Mouse (Mus musculus) olfactory bulb, adult 2 months (tissue): ENCODE data around the gene Ttc16. TPM values are rescaled to one million over a fixed set of nuclear protein-coding genes. Genes with fewer than 3 reads are reported as not detected.

Experiments used
- H3K27ac ChIP-seq: fragments of 200-500 bp; 2 replicates; pipeline ENCODE4 v1.5.1; 2012; ENCODE audit warnings: low read depth, low read length; ENCODE audit not compliant: insufficient read depth
- H3K4me1 ChIP-seq: fragments of 200-500 bp; 2 replicates; pipeline ENCODE4 v1.6.1; 2012; ENCODE audit warnings: low read length; ENCODE audit not compliant: control insufficient read depth, insufficient read depth
- H3K4me3 ChIP-seq: fragments of 200-500 bp; 2 replicates; pipeline ENCODE4 v1.5.1; 2012; ENCODE audit warnings: mild to moderate bottlenecking, low read depth, low read length, moderate library complexity; ENCODE audit not compliant: insufficient read depth
- CTCF ChIP-seq: fragments of 200-500 bp; IDR thresholded peaks from 2 replicates; pipeline ENCODE4 v1.5.1; 2012; ENCODE audit warnings: low read depth, mild to moderate bottlenecking, low read length, moderate library complexity; ENCODE audit not compliant: insufficient read depth
- POLR2A ChIP-seq: fragments of 200-500 bp; IDR thresholded peaks from 2 replicates; pipeline ENCODE4 v1.6.1; 2012; ENCODE audit warnings: mild to moderate bottlenecking, low read depth, low read length, moderate library complexity; ENCODE audit not compliant: insufficient read depth
- WGBS: fragments of 180-500 bp; shearing (Covaris S2); methylation state at CpG from one replicate; pipeline ENCODE4 v1.1.7; 2018; 5-methylcytosine and 5-hydroxymethylcytosine counted together
- polyA plus RNA-seq: library from polyadenylated mRNA; stranded (reverse); fragments of >200 nt; gene quantifications from 2 replicates; pipeline ENCODE4 v1.2.4, GENCODE M21; 2012; ENCODE audit warnings: low replicate concordance; ENCODE audit not compliant: missing spikeins, insufficient read depth, insufficient read length

Gene Ttc16
- polyA plus RNA-seq, 1 experiment: not detected

DNA sequence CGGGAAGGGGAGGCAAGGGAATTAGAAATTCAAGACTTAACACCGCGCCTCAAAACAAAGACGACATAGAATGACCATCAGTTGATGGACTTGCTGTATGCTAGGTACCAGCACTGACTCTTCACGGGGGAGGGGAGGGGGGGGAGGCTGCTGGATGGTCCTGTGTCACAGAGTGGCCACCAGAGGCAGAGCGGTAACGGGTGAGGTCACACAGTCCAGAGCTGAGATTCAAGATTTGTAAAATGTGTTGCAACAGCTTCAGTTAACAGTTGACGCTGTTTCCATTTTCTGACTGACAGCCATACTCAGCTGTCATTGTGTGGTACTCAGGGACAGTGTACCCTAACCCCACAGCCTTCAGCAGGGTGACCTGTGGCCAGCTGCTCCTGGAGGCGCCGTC, 23.3 kb downstream of the Ttc16 start:
- 71% methylated on average over 10 of the region's 10 CpGs for WGBS
- TF ChIP-seq CTCF (no peak), POLR2A (no peak)
- Histone ChIP-seq H3K4me1 (peaks cover 6% of the 10 kb centered on the region; the same call in 1 of the 2 replicates), H3K4me3 (no peak overlapping the region), H3K27ac (no peak overlapping the region)

DNA sequence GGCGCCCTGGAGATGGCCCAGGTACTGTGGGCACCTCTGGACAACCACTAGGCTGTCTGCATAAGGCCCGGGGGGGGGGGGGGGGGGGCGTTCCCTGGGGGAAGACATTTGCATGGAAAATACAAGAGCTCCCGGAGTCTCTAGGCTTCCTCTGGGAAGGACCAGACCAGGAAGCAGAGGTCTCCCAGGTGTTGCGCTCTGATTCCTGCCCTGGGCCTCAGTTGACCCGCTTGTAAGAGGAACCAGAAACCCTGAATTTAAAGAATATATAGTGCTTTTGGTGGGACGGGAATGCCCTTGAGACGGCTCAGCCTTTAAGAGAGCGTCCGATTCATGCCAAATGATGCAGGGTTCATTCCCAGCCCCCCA, 23.8 kb downstream of the Ttc16 start:
- H3K27ac ChIP-seq: no peak overlapping the region
- peaks cover 6% of the 10 kb centered on the region; the same call in 1 of the 2 replicates for H3K4me1 ChIP-seq
- 38% methylated on average over 10 of the region's 10 CpGs for WGBS
- TF ChIP-seq POLR2A: no peak
- TF ChIP-seq CTCF: no peak
- no peak overlapping the region; the same call in 1 of the 2 replicates for H3K4me3 ChIP-seq

DNA sequence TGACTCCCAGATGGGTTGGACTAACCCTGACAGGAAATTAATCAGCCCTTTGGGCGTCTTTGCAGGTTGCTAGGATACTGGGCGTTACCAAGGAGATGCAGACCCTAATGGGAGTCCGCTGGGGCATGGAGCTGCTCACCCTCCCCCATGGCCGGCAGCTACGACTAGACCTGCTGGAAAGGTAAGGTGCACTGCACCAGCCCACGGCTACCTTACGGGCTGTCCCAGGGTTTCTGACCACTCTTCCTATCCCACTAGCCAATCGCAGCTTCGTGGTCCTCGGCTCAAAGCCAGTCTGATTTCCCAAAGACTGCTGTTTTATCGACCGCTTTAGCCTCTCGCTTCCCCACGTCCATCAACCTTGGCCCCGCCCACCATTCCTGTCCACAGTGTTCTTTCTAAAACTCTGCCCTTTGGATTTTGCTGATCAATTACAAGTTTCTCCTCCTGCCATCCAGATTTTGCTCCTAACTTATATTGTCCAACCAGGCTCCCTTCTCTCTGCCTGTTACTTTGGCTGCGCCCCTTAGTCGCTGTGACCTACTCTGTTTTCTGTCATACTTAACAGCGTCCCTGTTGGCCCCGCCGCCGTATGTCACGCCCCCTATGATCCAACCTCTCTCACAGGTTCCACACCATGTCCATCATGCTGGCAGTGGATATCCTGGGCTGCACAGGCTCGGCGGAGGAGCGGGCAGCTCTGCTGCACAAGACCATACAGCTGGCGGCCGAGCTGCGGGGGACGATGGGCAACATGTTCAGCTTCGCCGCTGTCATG, 24.4 kb downstream of the Ttc16 start:
- Histone ChIP-seq H3K27ac (no peak overlapping the region), H3K4me3 (no peak overlapping the region; the same call in 1 of the 2 replicates), H3K4me1 (peaks cover 6% of the 10 kb centered on the region; the same call in 1 of the 2 replicates)
- TF ChIP-seq CTCF (no peak), POLR2A (no peak)
- WGBS: 36% methylated on average over 31 of the region's 31 CpGs

DNA sequence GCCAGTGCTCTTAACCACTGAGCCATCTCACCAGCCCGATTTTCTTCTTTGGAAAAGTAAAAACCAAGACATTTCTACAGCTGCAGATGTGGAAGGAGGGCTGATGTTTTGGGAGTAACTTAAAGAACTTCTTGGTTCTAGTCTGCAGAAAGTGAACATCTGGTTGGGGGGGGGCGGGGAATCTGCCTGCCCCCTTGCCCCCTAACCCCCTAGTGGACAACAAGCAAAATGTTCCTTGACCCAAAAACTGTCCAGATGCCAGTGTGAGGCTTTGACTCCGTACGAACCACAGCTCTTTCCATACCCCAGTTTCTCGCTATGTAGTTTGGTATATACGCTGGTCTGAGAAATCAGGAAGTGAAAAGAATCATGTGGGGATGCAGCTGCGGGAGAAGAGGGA, 25.2 kb downstream of the Ttc16 start:
- H3K27ac ChIP-seq: no peak overlapping the region
- no peak overlapping the region for H3K4me3 ChIP-seq
- peaks cover 6% of the 10 kb centered on the region; the same call in 1 of the 2 replicates for H3K4me1 ChIP-seq
- TF ChIP-seq CTCF (no peak), POLR2A (no peak)
- 71% methylated on average over 7 of the region's 7 CpGs for WGBS

DNA sequence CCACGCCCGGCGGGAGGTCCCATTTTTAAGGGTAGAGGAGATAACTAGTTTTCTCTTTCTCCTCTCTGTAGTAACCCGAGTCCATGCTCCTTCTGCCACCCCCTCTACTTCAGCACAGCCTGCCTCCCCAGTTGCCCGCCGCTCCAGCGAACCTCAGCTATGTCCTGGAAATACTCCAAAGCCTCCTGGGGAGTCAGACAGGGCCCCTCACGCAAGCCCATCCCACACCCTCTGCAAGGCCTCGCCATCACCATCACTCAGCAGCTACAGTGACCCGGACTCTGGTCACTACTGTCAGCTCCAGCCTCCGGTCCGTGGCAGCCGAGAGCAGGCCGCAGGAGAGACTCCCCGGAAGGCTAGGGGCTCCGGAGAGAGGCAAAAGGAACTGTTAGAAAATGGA, 26.4 kb downstream of the Ttc16 start:
- Histone ChIP-seq H3K27ac (no peak overlapping the region), H3K4me1 (peaks cover 6% of the 10 kb centered on the region; the same call in 1 of the 2 replicates), H3K4me3 (no peak overlapping the region)
- 87% methylated on average over 16 of the region's 16 CpGs for WGBS
- no peak for TF ChIP-seq CTCF
- TF ChIP-seq POLR2A: no peak

DNA sequence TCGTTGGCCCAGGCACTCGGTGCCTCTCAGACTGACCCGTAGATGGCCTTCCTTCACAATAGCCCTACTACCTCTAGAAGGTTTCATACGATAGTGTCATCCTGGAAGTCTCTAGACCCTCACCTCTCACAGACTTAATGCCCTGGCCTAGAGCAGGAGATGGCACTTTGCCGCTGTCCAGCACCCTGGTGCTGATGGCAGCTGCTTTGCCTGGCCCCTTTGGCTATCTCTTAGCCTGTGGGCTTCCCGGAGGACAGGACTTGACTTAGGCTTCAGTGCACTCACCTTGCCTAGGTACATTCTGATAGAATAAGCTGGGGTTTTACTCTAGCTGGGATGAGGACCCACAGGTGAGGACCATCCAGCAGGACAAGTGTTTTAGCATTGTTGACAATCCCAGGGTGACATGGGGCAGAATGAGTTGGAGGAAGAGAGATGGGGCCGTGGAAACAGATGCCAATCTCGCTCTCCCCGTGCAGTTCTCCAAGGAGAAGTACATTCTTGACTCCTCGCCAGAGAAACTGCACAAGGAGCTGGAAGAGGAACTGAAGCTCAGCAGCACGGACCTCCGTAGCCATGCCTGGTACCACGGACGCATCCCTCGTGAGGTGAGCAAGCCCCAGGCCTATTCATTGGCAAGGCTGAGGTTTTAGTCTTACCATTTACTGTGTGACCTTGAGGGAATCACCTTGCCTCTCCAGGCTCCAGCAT, 31.0 kb downstream of the Ttc16 start:
- 78% methylated on average over 15 of the region's 15 CpGs for WGBS
- Histone ChIP-seq H3K4me1 (peaks cover 14% of the 10 kb centered on the region), H3K4me3 (no peak overlapping the region), H3K27ac (no peak overlapping the region)
- no peak for TF ChIP-seq POLR2A
- no peak for TF ChIP-seq CTCF

DNA sequence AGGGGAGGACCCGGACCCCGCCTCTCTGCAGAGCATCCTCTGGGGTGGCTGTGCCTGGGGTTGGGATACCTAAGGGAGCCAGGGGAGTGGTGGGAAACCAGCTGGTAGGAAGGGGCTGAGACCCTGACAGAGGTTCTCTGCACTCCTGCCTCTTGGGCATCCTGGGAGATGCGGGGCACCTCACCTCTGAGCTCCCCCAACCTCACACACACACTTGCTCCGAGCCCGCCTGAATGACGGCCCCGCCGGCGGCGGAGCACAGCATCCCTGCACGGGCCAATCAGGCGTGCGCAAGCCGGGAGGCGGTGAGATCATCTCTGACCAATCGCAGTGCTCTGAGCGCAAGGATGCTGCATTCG, 33.3 kb downstream of the Ttc16 start:
- 13% methylated on average over 18 of the region's 18 CpGs for WGBS
- H3K4me1 ChIP-seq: peaks cover 14% of the 10 kb centered on the region
- H3K27ac ChIP-seq: no peak overlapping the region
- H3K4me3 ChIP-seq: peak overlapping the region; percentile 68
- TF ChIP-seq CTCF: no peak
- TF ChIP-seq POLR2A: peak; percentile 63; the same call in 1 of the 2 replicates

DNA sequence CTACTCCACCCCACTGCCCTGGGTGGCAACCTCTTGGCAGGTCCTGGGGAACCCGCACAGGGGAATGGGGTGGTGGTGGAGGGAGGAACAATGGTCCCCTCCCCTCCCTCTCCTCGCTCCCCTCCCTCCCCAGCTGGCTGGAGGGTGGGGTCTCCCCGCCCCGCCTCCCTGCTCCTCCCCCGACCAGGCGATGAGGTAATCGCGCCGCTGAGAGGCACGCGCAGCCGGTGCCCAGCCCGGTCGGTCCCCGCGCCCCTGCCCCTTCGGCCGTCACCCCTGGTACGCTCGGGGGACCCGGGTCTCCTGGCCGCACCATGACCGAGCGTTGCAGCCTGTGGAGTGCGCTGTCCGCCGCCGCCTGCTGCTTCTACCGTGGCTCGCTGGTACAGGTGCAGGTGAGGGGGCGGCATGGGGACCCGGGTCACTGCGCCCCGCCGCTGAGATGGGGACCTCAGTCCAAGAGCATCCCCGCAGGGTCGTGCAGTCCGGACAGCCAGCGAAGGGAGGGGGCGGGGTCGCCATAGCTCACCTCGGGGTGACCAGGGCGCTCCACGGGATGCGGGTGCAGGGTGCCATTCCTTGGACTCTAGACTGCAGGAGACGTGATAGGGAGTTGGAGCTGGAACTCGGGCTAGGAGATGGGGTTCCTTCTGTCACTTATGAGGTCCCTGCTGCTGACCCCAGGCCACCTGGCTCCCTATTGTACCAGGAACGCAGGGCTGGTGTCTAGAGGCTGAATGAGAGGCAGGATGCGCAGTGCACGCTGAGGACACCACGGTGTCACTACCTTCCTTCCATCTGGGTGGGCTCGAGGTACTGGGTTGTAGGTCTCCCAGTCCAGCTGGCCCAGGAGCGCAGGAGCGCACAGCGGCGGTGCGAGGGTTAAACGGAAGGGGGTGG, 33.9 kb downstream of the Ttc16 start:
- Histone ChIP-seq H3K4me3 (peak overlapping the region; percentile 68), H3K4me1 (peaks cover 14% of the 10 kb centered on the region), H3K27ac (0 out of 2 replicates have a peak overlapping the region, but pooled peaks have one; percentile 16)
- 4% methylated on average over 51 of the region's 58 CpGs for WGBS
- TF ChIP-seq POLR2A: peak; percentile 37; the same call in 1 of the 2 replicates
- TF ChIP-seq CTCF: no peak
